Mouse (Mus musculus) midbrain, postnatal 0 days (tissue): ENCODE measurements around the gene Ssh2. TPM values are rescaled to one million over a fixed set of nuclear protein-coding genes. Genes with fewer than 3 reads are reported as not detected.
A peak's percentile ranks its signal among the peaks of the same experiment; 100 is the strongest.

Experiments used
- ATAC-seq: fragments of 200-750 bp; cut with Nextera tagmentation; 2 replicates; pipeline ENCODE4 v1.8.0; 2017; ENCODE audit warnings: moderate number of reproducible peaks, mild to moderate bottlenecking, moderate TSS enrichment, moderate library complexity; ENCODE audit not compliant: low FRiP score
- DNase-seq: peaks from one replicate; pipeline ENCODE4 v3.0.0-alpha.2; 2015; ENCODE audit warnings: low spot score
- H3K27ac ChIP-seq: fragments of 300-500 bp; sonication (generic); 2 replicates; pipeline ENCODE4 v1.5.1; 2014; ENCODE audit warnings: low read depth, mild to moderate bottlenecking, low read length, mixed read lengths
- H3K27me3 ChIP-seq: fragments of 300-500 bp; sonication (generic); 2 replicates; pipeline ENCODE4 v1.6.1; 2014; ENCODE audit warnings: low read length, control low read depth, mixed read lengths; ENCODE audit not compliant: insufficient read depth
- H3K36me3 ChIP-seq: fragments of 300-500 bp; sonication (generic); 2 replicates; pipeline ENCODE4 v1.6.1; 2014; ENCODE audit warnings: low read length, control low read depth, mixed read lengths; ENCODE audit not compliant: insufficient read depth
- H3K4me1 ChIP-seq: fragments of 300-500 bp; sonication (generic); 2 replicates; pipeline ENCODE4 v1.6.1; 2014; ENCODE audit warnings: mild to moderate bottlenecking, control low read depth, antibody characterized with exemption, low read length, mixed read lengths; ENCODE audit not compliant: insufficient read depth
- H3K4me2 ChIP-seq: fragments of 300-500 bp; sonication (generic); 2 replicates; pipeline ENCODE4 v1.6.1; 2014; ENCODE audit warnings: low read depth, mild to moderate bottlenecking, low read length, mixed read lengths; ENCODE audit not compliant: poor library complexity, severe bottlenecking
- H3K4me3 ChIP-seq: fragments of 300-500 bp; sonication (generic); 2 replicates; pipeline ENCODE4 v1.5.1; 2014; ENCODE audit warnings: low read depth, mild to moderate bottlenecking, low read length, moderate library complexity
- H3K9ac ChIP-seq: fragments of 300-500 bp; sonication (generic); replicated peaks from 2 replicates; pipeline ENCODE4 v1.6.1; 2014; ENCODE audit warnings: mild to moderate bottlenecking, low read length, moderate library complexity, mixed read lengths; ENCODE audit not compliant: poor library complexity, severe bottlenecking
- H3K9me3 ChIP-seq: fragments of 300-500 bp; sonication (generic); 2 replicates; pipeline ENCODE4 v1.6.1; 2016; ENCODE audit warnings: low read length, control low read depth
- CTCF ChIP-seq: IDR thresholded peaks from 2 replicates; pipeline ENCODE4 v1.5.1; 2016; ENCODE audit warnings: antibody characterized with exemption, mild to moderate bottlenecking
- WGBS: fragments of 180-500 bp; shearing (Covaris S2); extraction: QIAGEN DNeasy Blood & Tissue Kit; methylation state at CpG from one replicate; pipeline ENCODE4 v1.1.7; 2014; 5-methylcytosine and 5-hydroxymethylcytosine counted together
- polyA plus RNA-seq: library from polyadenylated mRNA; unstranded; fragments of >200 nt; fragmentation: Nextera tagmentation; extraction: Ambion mirVana; gene quantifications from 2 replicates; pipeline ENCODE4 v1.2.1, GENCODE M21; 2015
- total RNA-seq: library from RNA; depleted of rRNA; stranded (reverse); fragments of >200 nt; gene quantifications from 2 replicates; pipeline ENCODE4 v1.2.3, GENCODE M21; 2014

Ssh2 gene
- total and polyA plus RNA-seq, 2 experiments from 2014 or later = 14.5 to 43.2 TPM

- no peaks in the 10 kb centered on the region for H3K9me3 ChIP-seq
- ATAC-seq (no peak), DNase-seq (peak; percentile 17)
- peak within 1 kb of the TSS; percentile 100 for H3K4me2 ChIP-seq
- H3K4me1 ChIP-seq = peaks cover 3% of the 10 kb centered on the region; the same call in 1 of the 2 replicates
- no peak within 1 kb of the TSS for H3K27ac ChIP-seq
- no peaks in the 10 kb centered on the region for H3K36me3 ChIP-seq
- peak within 1 kb of the TSS; percentile 56 for H3K9ac ChIP-seq
- H3K4me3 ChIP-seq = peak within 1 kb of the TSS; percentile 57
- WGBS = 1% methylated on average over 63 of the region's 73 CpGs
- TF ChIP-seq CTCF = no peak
- peaks cover 31% of the 10 kb centered on the region for H3K27me3 ChIP-seq
Measured at GRCm38 (mm10) chr11:77462283-77463100, 246.4 kb downstream of the Ssh2 start, which contains the start of gene Coro6. Gene Coro6 (plus strand): TSS chr11:77462411.

- Histone ChIP-seq H3K9me3 (no peaks in the 10 kb centered on the region), H3K4me2 (peak overlapping the region; percentile 100), H3K4me1 (peaks cover 5% of the 10 kb centered on the region; the same call in 1 of the 2 replicates), H3K9ac (no peak overlapping the region), H3K27me3 (peaks cover 37% of the 10 kb centered on the region), H3K27ac (no peak overlapping the region), H3K36me3 (no peaks in the 10 kb centered on the region), H3K4me3 (peak overlapping the region; percentile 57)
- ATAC-seq = no peak
- WGBS = 42% methylated on average over 8 of the region's 8 CpGs
- no peak for DNase-seq
- TF ChIP-seq CTCF = no peak
Measured at GRCm38 (mm10) chr11:77463101-77463445, 247.0 kb downstream of the Ssh2 start.

GRCm38 (mm10) chr11:77463786-77464185 is 247.7 kb downstream of the Ssh2 start:
- H3K36me3 ChIP-seq = no peaks in the 10 kb centered on the region
- H3K4me2 ChIP-seq = no peak overlapping the region
- H3K27me3 ChIP-seq = peaks cover 38% of the 10 kb centered on the region
- no peak overlapping the region for H3K27ac ChIP-seq
- peaks cover 5% of the 10 kb centered on the region; the same call in 1 of the 2 replicates for H3K4me1 ChIP-seq
- no peak overlapping the region for H3K4me3 ChIP-seq
- 72% methylated on average over 10 of the region's 10 CpGs for WGBS
- TF ChIP-seq CTCF = no peak
- H3K9me3 ChIP-seq = no peaks in the 10 kb centered on the region
- DNase-seq (no peak), ATAC-seq (no peak)
- no peak overlapping the region for H3K9ac ChIP-seq

DNA sequence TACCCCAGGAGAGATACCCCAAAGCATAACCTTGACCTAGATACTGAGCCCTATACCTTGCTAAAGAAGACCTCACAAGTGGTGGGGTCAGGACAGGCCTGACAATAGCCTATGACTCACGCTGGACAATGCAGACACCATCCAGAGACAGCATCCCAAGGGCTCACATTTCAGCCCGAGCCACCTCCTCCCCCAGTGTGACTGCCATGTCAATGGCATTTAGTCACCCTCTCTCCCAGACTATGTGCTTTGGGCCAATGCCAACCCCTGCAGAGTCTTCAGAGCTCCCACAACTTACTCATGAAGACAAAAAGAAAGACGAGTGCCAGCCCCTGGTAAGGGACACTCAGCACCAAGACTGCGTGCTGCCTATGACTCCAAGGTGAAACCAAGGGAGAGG is 248.6 kb downstream of the Ssh2 start:
- Histone ChIP-seq H3K9me3 (no peaks in the 10 kb centered on the region), H3K4me2 (no peak overlapping the region), H3K9ac (no peak overlapping the region), H3K27me3 (peaks cover 38% of the 10 kb centered on the region), H3K27ac (no peak overlapping the region), H3K36me3 (no peaks in the 10 kb centered on the region), H3K4me1 (peaks cover 5% of the 10 kb centered on the region; the same call in 1 of the 2 replicates), H3K4me3 (no peak overlapping the region)
- no peak for TF ChIP-seq CTCF
- no peak for DNase-seq
- 40% methylated on average over 4 of the region's 4 CpGs for WGBS
- ATAC-seq = no peak

DNA sequence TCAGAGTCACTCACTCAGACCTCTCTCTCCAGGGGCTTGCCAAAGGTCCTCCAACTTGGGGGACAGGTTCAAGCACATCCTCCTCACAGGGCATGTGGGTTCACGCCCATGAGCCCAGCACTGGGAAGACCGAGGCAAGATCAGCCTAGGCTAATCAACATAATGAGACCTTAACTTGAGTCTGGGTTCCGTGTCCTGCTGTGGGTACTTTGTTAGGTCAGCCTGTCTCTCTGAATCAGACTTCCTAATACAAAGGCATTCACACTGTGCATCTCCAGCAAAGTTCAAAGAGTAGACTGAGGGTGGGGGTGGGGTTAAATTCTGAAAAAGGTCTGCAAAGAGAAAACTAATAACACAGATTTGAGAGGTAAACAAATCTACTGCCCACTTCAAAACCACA is 249.0 kb downstream of the Ssh2 start:
- no peak for TF ChIP-seq CTCF
- Histone ChIP-seq H3K4me1 (peaks cover 5% of the 10 kb centered on the region; the same call in 1 of the 2 replicates), H3K9me3 (no peaks in the 10 kb centered on the region), H3K27me3 (peaks cover 38% of the 10 kb centered on the region), H3K4me2 (no peak overlapping the region), H3K27ac (no peak overlapping the region), H3K36me3 (no peaks in the 10 kb centered on the region), H3K4me3 (no peak overlapping the region), H3K9ac (no peak overlapping the region)
- 30% methylated on average over 3 of the region's 3 CpGs for WGBS
- DNase-seq = no peak
- ATAC-seq = no peak

DNA sequence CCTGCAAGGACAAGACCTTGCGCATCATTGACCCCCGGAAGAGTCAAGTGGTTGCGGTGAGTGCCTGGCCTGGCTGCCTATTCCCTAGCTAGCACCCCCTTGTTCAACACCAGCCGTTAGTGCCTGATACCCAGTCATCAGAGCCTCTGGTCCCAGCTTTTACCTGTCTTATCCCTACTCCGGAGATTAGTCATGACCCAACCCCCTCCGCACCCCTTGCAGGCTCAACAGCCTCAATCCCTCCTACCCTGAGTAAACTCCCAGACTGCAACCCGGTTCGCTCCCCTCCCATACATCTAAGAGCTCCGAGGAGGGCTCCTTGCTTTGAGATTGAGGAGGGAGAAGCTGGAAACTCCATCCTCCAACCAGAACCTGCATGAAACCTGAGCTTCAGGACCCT is 250.5 kb downstream of the Ssh2 start:
- DNase-seq (no peak), ATAC-seq (no peak)
- 49% methylated on average over 9 of the region's 9 CpGs for WGBS
- H3K4me3 ChIP-seq = no peak overlapping the region
- no peak overlapping the region for H3K4me2 ChIP-seq
- peaks cover 5% of the 10 kb centered on the region; the same call in 1 of the 2 replicates for H3K4me1 ChIP-seq
- TF ChIP-seq CTCF = no peak
- H3K9me3 ChIP-seq = no peaks in the 10 kb centered on the region
- no peak overlapping the region for H3K9ac ChIP-seq
- H3K27me3 ChIP-seq = peaks cover 30% of the 10 kb centered on the region
- peaks cover 8% of the 10 kb centered on the region for H3K36me3 ChIP-seq
- no peak overlapping the region for H3K27ac ChIP-seq
